Mouse (Mus musculus): ENCODE results near the gene Cacng5.

- TF ChIP-seq POLR2A (IDR thresholded peaks at IDR 0.05; ENCODE audit: insufficient read depth, low read depth, low read length) = no peak
- TF ChIP-seq CTCF (IDR thresholded peaks at IDR 0.05; ENCODE audit: insufficient read depth, low read depth, low read length) = no peak
Observed at GRCm38 (mm10) chr11:107833351-107834040, 81.4 kb downstream of the Cacng5 start.
